Comparison of ENCODE assay signal across 18 mouse cellular contexts in genomic region chrX:36745333-36745732, GRCm38 (mm10). TPM values are rescaled to one million over a fixed set of nuclear protein-coding genes. Genes with fewer than 3 reads are reported as not detected.
"Had no signal": no experiment of that assay in that cellular context is flagged by ENCODE, and none has a peak within 500 bp of the region (broad histone marks: within the 10 kb centered on the region; RNA-seq: fewer than 3 reads in every experiment).

No protein-coding gene starts in this region.

- H3K27me3 ChIP-seq: heart, embryonic 12.5 days; hindbrain, embryonic 13.5 days; hindbrain, embryonic 15.5 days; kidney, embryonic 15.5 days; limb, embryonic 13.5 days; limb, embryonic 15.5 days; liver, embryonic 12.5 days had no signal

- H3K9me3 ChIP-seq: heart, embryonic 10.5 days; heart, embryonic 12.5 days; hindbrain, embryonic 13.5 days; hindbrain, embryonic 15.5 days; kidney, embryonic 15.5 days; limb, embryonic 13.5 days; limb, embryonic 15.5 days; liver, embryonic 12.5 days had no signal

- H3K4me2 ChIP-seq: hindbrain, embryonic 13.5 days; hindbrain, embryonic 15.5 days; kidney, embryonic 15.5 days; limb, embryonic 13.5 days; limb, embryonic 15.5 days; liver, embryonic 12.5 days had no signal

- H3K9ac ChIP-seq: heart, embryonic 12.5 days; hindbrain, embryonic 13.5 days; hindbrain, embryonic 15.5 days; kidney, embryonic 15.5 days; limb, embryonic 13.5 days; limb, embryonic 15.5 days; liver, embryonic 12.5 days; liver, embryonic 14.5 days had no signal

- H3K27ac ChIP-seq: heart, embryonic 10.5 days; hindbrain, embryonic 13.5 days; hindbrain, embryonic 15.5 days; hindbrain, postnatal 0 days; kidney, embryonic 15.5 days; kidney, postnatal 0 days; limb, embryonic 13.5 days; limb, embryonic 15.5 days; liver, embryonic 12.5 days; liver, embryonic 14.5 days had no signal

- ATAC-seq: hindbrain, postnatal 0 days; intestine, embryonic 16.5 days; liver, embryonic 12.5 days had no signal

- H3K4me1 ChIP-seq: heart, embryonic 10.5 days; heart, embryonic 12.5 days; limb, embryonic 13.5 days; limb, embryonic 15.5 days had no signal

- H3K4me3 ChIP-seq: gastrocnemius, adult 2 months; heart, embryonic 10.5 days; heart, embryonic 12.5 days; hindbrain, embryonic 13.5 days; hindbrain, embryonic 15.5 days; kidney, embryonic 15.5 days; limb, embryonic 13.5 days; limb, embryonic 15.5 days; liver, embryonic 12.5 days had no signal

- H3K36me3 ChIP-seq: heart, embryonic 10.5 days; heart, embryonic 12.5 days; hindbrain, embryonic 13.5 days; hindbrain, embryonic 15.5 days; kidney, embryonic 15.5 days; limb, embryonic 13.5 days; limb, embryonic 15.5 days; liver, embryonic 12.5 days had no signal

- DNase-seq: gastrocnemius, postnatal 25 days; kidney, adult 11 months; layer of hippocampus, postnatal 36 days had no signal

RNA-seq across cellular contexts. Expression of gene Slc25a43, which starts 1.9 kb away (rescaled TPM):
- total RNA-seq: gastrocnemius, adult 2 months; left cerebral cortex, postnatal 10 days; left cerebral cortex, postnatal 4 days had no signal
